Mouse (Mus musculus) forebrain, embryonic 14.5 days (tissue): ENCODE measurements around the gene Tmprss5. TPM values are rescaled to one million over a fixed set of nuclear protein-coding genes. Genes with fewer than 3 reads are reported as not detected.

Source experiments
- ATAC-seq: fragments of 200-750 bp; cut with Nextera tagmentation; 2 replicates; pipeline ENCODE4 v1.8.0; 2017; ENCODE audit warnings: mild to moderate bottlenecking, moderate library complexity
- DNase-seq: peaks from one replicate; pipeline ENCODE4 v3.0.0-alpha.2; 2015; ENCODE audit warnings: low spot score
- H3K27ac ChIP-seq: fragments of 300-500 bp; sonication (generic); 2 replicates; pipeline ENCODE4 v1.5.1; 2014; ENCODE audit warnings: low read depth, mild to moderate bottlenecking, control low read depth, low read length, moderate library complexity
- H3K27me3 ChIP-seq: fragments of 300-500 bp; sonication (generic); replicated peaks from 2 replicates; pipeline ENCODE4 v1.6.1; 2014; ENCODE audit warnings: low read length, control low read depth, mixed read lengths; ENCODE audit not compliant: control insufficient read depth, insufficient read depth
- H3K36me3 ChIP-seq: fragments of 300-500 bp; sonication (generic); 2 replicates; pipeline ENCODE4 v1.6.1; 2014; ENCODE audit warnings: low read length, control low read depth; ENCODE audit not compliant: control insufficient read depth, insufficient read depth
- H3K4me1 ChIP-seq: fragments of 300-500 bp; sonication (generic); 2 replicates; pipeline ENCODE4 v1.6.1; 2014; ENCODE audit warnings: antibody characterized with exemption, low read length, control low read depth; ENCODE audit not compliant: control insufficient read depth, insufficient read depth
- H3K4me2 ChIP-seq: fragments of 300-500 bp; sonication (generic); 2 replicates; pipeline ENCODE4 v1.6.1; 2014; ENCODE audit warnings: mild to moderate bottlenecking, control low read depth, low read length
- H3K4me3 ChIP-seq: fragments of 300-500 bp; sonication (generic); 2 replicates; pipeline ENCODE4 v1.5.1; 2014; ENCODE audit warnings: low read depth, low read length, control low read depth
- H3K9ac ChIP-seq: fragments of 300-500 bp; sonication (generic); 2 replicates; pipeline ENCODE4 v1.6.1; 2014; ENCODE audit warnings: mild to moderate bottlenecking, low read length, control low read depth, moderate library complexity
- H3K9me3 ChIP-seq: fragments of 300-500 bp; sonication (generic); replicated peaks from 2 replicates; pipeline ENCODE4 v1.6.1; 2016; ENCODE audit warnings: low read length, control low read depth, mixed read lengths; ENCODE audit not compliant: control insufficient read depth
- WGBS: fragments of 180-500 bp; shearing (Covaris S2); extraction: QIAGEN DNeasy Blood & Tissue Kit; methylation state at CpG from one replicate; pipeline ENCODE4 v1.1.7; 2014; 5-methylcytosine and 5-hydroxymethylcytosine counted together
- polyA plus RNA-seq: library from polyadenylated mRNA; unstranded; fragments of >200 nt; fragmentation: Nextera tagmentation; extraction: Ambion mirVana; gene quantifications from 2 replicates; pipeline ENCODE4 v1.2.1, GENCODE M21; 2014

Tmprss5 gene
- polyA plus RNA-seq, 1 experiment from 2014 or later: 1.3 TPM

- ATAC-seq (no peak), DNase-seq (no peak)
- Histone ChIP-seq H3K27ac (no peak overlapping the region), H3K27me3 (0 out of 2 replicates have a peak, but pooled peaks cover 3% of the 10 kb centered on the region), H3K9ac (no peak overlapping the region), H3K4me1 (no peaks in the 10 kb centered on the region), H3K36me3 (no peaks in the 10 kb centered on the region), H3K4me2 (no peak overlapping the region), H3K4me3 (no peak overlapping the region), H3K9me3 (no peaks in the 10 kb centered on the region)
- WGBS: 94% methylated on average over 3 of the region's 3 CpGs
These were observed 62.8 kb downstream of the Tmprss5 start for GRCm38 (mm10) chr9:49143841-49144240.

- H3K4me1 ChIP-seq: no peaks in the 10 kb centered on the region
- H3K9me3 ChIP-seq: no peaks in the 10 kb centered on the region
- H3K4me2 ChIP-seq: no peak overlapping the region
- no peak overlapping the region for H3K27ac ChIP-seq
- H3K36me3 ChIP-seq: no peaks in the 10 kb centered on the region
- 0 out of 2 replicates have a peak, but pooled peaks cover 3% of the 10 kb centered on the region for H3K27me3 ChIP-seq
- H3K4me3 ChIP-seq: no peak overlapping the region
- 81% methylated on average over 8 of the region's 8 CpGs for WGBS
- DNase-seq (no peak), ATAC-seq (no peak)
- H3K9ac ChIP-seq: no peak overlapping the region
These were observed 64.7 kb downstream of the Tmprss5 start for GRCm38 (mm10) chr9:49145776-49146175.

- DNase-seq (peak; percentile 51), ATAC-seq (no peak)
- Histone ChIP-seq H3K9ac (no peak overlapping the region), H3K4me3 (no peak overlapping the region), H3K27ac (no peak overlapping the region), H3K36me3 (no peaks in the 10 kb centered on the region), H3K4me1 (no peaks in the 10 kb centered on the region), H3K27me3 (0 out of 2 replicates have a peak, but pooled peaks cover 3% of the 10 kb centered on the region), H3K4me2 (no peak overlapping the region), H3K9me3 (no peaks in the 10 kb centered on the region)
- 16% methylated on average over 3 of the region's 3 CpGs for WGBS
These were observed 66.0 kb downstream of the Tmprss5 start for GRCm38 (mm10) chr9:49147031-49147430.

Other genes starting within 250 kb of the Tmprss5 start
- 2.3 and 3.7 TPM in 2 replicates for gene Zbtb16, start 245.0 kb upstream of the Tmprss5 start, polyA plus RNA-seq
- 4.2 and 4.8 TPM in 2 replicates for gene Htr3a, start 170.2 kb upstream of the Tmprss5 start, polyA plus RNA-seq
- gene Htr3b, start 116.3 kb upstream of the Tmprss5 start, polyA plus RNA-seq: not detected in 2 replicates
- gene Usp28, start 95.9 kb upstream of the Tmprss5 start, polyA plus RNA-seq: 19.5 and 27.4 TPM in 2 replicates
- 31.7 and 33.0 TPM in 2 replicates for gene Zw10, start 25.6 kb upstream of the Tmprss5 start, polyA plus RNA-seq
- gene Gm4894, start 169.3 kb downstream of the Tmprss5 start, polyA plus RNA-seq: not detected in 2 replicates